Mouse (Mus musculus) midbrain, embryonic 11.5 days (tissue): ENCODE data around the gene H2afy. TPM values are rescaled to one million over a fixed set of nuclear protein-coding genes. Genes with fewer than 3 reads are reported as not detected.

Experiments used
- ATAC-seq: fragments of 200-750 bp; cut with Nextera tagmentation; 2 replicates; pipeline ENCODE4 v1.8.0; 2017; ENCODE audit warnings: moderate TSS enrichment, moderate library complexity; ENCODE audit not compliant: low FRiP score
- DNase-seq: peaks from one replicate; pipeline ENCODE4 v3.0.0; 2015; ENCODE audit warnings: low spot score; ENCODE audit errors: missing footprints
- H3K27ac ChIP-seq: fragments of 300-500 bp; sonication (generic); 2 replicates; pipeline ENCODE4 v1.5.1; 2014; ENCODE audit warnings: low read depth, low read length
- H3K27me3 ChIP-seq: fragments of 300-500 bp; sonication (generic); 2 replicates; pipeline ENCODE4 v1.6.1; 2014; ENCODE audit warnings: mild to moderate bottlenecking, low read length, moderate library complexity, mixed read lengths; ENCODE audit not compliant: control insufficient read depth, insufficient read depth
- H3K36me3 ChIP-seq: fragments of 300-500 bp; sonication (generic); 2 replicates; pipeline ENCODE4 v1.6.1; 2014; ENCODE audit warnings: mild to moderate bottlenecking, low read length, moderate library complexity, mixed read lengths; ENCODE audit not compliant: control insufficient read depth, insufficient read depth
- H3K4me1 ChIP-seq: fragments of 300-500 bp; sonication (generic); 2 replicates; pipeline ENCODE4 v1.6.1; 2014; ENCODE audit warnings: low read length; ENCODE audit not compliant: control insufficient read depth, insufficient read depth
- H3K4me2 ChIP-seq: fragments of 300-500 bp; sonication (generic); 2 replicates; pipeline ENCODE4 v1.6.1; 2014; ENCODE audit warnings: mild to moderate bottlenecking, moderate library complexity
- H3K4me3 ChIP-seq: fragments of 300-500 bp; sonication (generic); 2 replicates; pipeline ENCODE4 v1.5.1; 2014; ENCODE audit warnings: low read depth, low read length
- H3K9ac ChIP-seq: fragments of 300-500 bp; sonication (generic); 2 replicates; pipeline ENCODE4 v1.6.1; 2014; ENCODE audit warnings: low read length
- H3K9me3 ChIP-seq: fragments of 300-500 bp; sonication (generic); 2 replicates; pipeline ENCODE4 v1.6.1; 2016; ENCODE audit warnings: low read length; ENCODE audit not compliant: control insufficient read depth
- WGBS: fragments of 180-500 bp; shearing (Covaris S2); extraction: QIAGEN DNeasy Blood & Tissue Kit; methylation state at CpG from one replicate; pipeline ENCODE4 v1.1.7; 2014; 5-methylcytosine and 5-hydroxymethylcytosine counted together
- polyA plus RNA-seq: library from polyadenylated mRNA; unstranded; fragments of >200 nt; fragmentation: Nextera tagmentation; extraction: Ambion mirVana; gene quantifications from 2 replicates; pipeline ENCODE4 v1.2.1, GENCODE M21; 2014

The H2afy gene
- polyA plus RNA-seq, 1 experiment from 2014 or later: 693 TPM

GRCm38 (mm10) chr13:56026623-56027022 is 109.5 kb downstream of the H2afy start:
- ATAC-seq (no peak), DNase-seq (no peak)
- no peaks in the 10 kb centered on the region for H3K9me3 ChIP-seq
- H3K4me3 ChIP-seq: no peak overlapping the region
- no peak overlapping the region for H3K9ac ChIP-seq
- H3K4me1 ChIP-seq: no peaks in the 10 kb centered on the region; the same call in 1 of the 2 replicates
- H3K27me3 ChIP-seq: no peaks in the 10 kb centered on the region
- H3K27ac ChIP-seq: no peak overlapping the region
- 89% methylated on average over 5 of the region's 5 CpGs for WGBS
- H3K36me3 ChIP-seq: no peaks in the 10 kb centered on the region
- H3K4me2 ChIP-seq: no peak overlapping the region

- H3K27ac ChIP-seq: no peak overlapping the region
- no peak overlapping the region for H3K9ac ChIP-seq
- H3K4me1 ChIP-seq: no peaks in the 10 kb centered on the region; the same call in 1 of the 2 replicates
- 85% methylated on average over 7 of the region's 7 CpGs for WGBS
- H3K4me2 ChIP-seq: no peak overlapping the region
- no peak for DNase-seq
- no peaks in the 10 kb centered on the region for H3K9me3 ChIP-seq
- no peaks in the 10 kb centered on the region for H3K27me3 ChIP-seq
- H3K36me3 ChIP-seq: no peaks in the 10 kb centered on the region
- no peak for ATAC-seq
- no peak overlapping the region for H3K4me3 ChIP-seq
Observed at GRCm38 (mm10) chr13:56026026-56026425, 110.1 kb downstream of the H2afy start.

GRCm38 (mm10) chr13:56025027-56025410 is 111.1 kb downstream of the H2afy start:
- no peaks in the 10 kb centered on the region; the same call in 1 of the 2 replicates for H3K4me1 ChIP-seq
- WGBS: 80% methylated on average over 14 of the region's 14 CpGs
- H3K4me2 ChIP-seq: no peak overlapping the region
- no peak overlapping the region for H3K4me3 ChIP-seq
- no peaks in the 10 kb centered on the region for H3K36me3 ChIP-seq
- H3K9me3 ChIP-seq: no peaks in the 10 kb centered on the region
- no peak overlapping the region for H3K27ac ChIP-seq
- ATAC-seq (no peak), DNase-seq (no peak)
- H3K27me3 ChIP-seq: no peaks in the 10 kb centered on the region
- H3K9ac ChIP-seq: no peak overlapping the region

- no peak overlapping the region for H3K9ac ChIP-seq
Observed at GRCm38 (mm10) chr13:56024410-56025026, 111.6 kb downstream of the H2afy start.

More at GRCm38 (mm10) chr13:56024410-56025026, 111.6 kb downstream of the H2afy start:
- no peak for DNase-seq
- H3K27ac ChIP-seq: no peak overlapping the region
- no peaks in the 10 kb centered on the region for H3K9me3 ChIP-seq
- no peaks in the 10 kb centered on the region; the same call in 1 of the 2 replicates for H3K4me1 ChIP-seq
- ATAC-seq: no peak
- 81% methylated on average over 14 of the region's 14 CpGs for WGBS
- no peak overlapping the region for H3K4me3 ChIP-seq
- no peaks in the 10 kb centered on the region for H3K36me3 ChIP-seq
- H3K4me2 ChIP-seq: no peak overlapping the region
- no peaks in the 10 kb centered on the region for H3K27me3 ChIP-seq

Other genes with a start within 250 kb of the H2afy start
- 0.43 and 0.60 TPM in 2 replicates for gene Tifab, start 42.5 kb upstream of the H2afy start, polyA plus RNA-seq
- gene Neurog1, start 115.8 kb upstream of the H2afy start, polyA plus RNA-seq: 35.6 and 42.1 TPM in 2 replicates
- gene Cxcl14, start 160.2 kb upstream of the H2afy start, polyA plus RNA-seq: 9.2 and 9.3 TPM in 2 replicates